Mouse (Mus musculus): ENCODE results near the gene Fam71d.
A peak's percentile ranks its signal among the peaks of the same experiment; 100 is the strongest.

The Fam71d gene

GRCm38 (mm10) chr12:78691325-78691724, at the start of gene Fam71d:
Gene Fam71d (plus strand): TSS chr12:78691535.
- DNase-seq (ENCODE audit: low read depth): no peak

DNA sequence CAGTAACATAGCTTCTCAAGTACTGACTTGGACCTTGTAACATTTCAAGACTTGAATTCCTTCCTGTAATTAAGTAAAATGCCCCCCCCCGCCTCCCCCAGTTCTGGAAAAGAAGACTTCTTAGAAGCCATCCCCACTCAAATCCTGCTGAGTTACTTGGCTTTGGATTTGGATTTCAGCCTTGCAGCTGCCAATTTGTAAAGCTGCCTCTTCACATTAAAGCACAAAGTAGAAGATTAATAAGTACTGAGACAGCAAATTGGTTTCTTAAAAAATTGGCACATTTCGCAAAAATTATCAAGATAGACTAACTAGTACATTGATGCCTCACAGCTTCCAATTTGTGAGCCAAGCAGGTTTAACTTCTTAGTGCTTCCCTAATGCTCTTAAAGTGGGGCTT, 47.6 kb upstream of the Fam71d start:
- no peak for DNase-seq (ENCODE audit: low read depth)

GRCm38 (mm10) chr12:78645282-78645681, 46.1 kb upstream of the Fam71d start:
- DNase-seq (ENCODE audit: low read depth): no peak

- DNase-seq (ENCODE audit: low read depth): no peak
Observed at GRCm38 (mm10) chr12:78659718-78660304, 31.5 kb upstream of the Fam71d start.

DNA sequence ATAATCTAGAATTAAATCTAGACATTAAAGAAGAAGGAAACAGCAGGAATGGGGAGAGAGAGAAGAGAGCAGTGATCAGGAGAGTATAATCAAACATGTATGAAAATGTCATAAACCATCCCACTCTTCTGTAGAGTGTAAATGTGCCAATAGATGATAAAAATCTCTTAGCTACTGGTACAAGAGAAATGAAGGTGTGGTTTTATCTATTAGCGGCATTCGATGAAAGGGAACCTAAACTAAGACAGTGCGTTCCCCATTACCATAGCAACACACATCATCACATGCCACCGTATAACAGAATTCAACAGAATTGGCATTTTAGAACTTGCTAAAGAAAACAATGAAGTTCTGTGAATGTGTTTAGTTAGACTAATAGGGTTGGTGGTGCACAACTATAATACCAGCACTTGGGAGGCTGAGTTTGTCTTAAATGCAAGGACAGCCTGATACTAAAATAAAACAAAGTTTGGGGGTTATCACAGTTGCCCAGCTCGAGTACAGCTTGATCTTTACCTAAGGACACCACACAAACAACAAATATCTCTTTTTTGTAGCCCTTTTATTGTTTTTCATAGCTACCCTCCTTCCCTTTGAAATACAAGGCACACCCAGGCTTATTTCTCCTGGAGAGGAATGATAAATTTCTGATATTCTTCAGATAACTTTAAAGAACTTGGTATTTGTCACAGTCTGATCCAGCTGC, 13.1 kb upstream of the Fam71d start:
- no peak for DNase-seq (ENCODE audit: low read depth)

DNA sequence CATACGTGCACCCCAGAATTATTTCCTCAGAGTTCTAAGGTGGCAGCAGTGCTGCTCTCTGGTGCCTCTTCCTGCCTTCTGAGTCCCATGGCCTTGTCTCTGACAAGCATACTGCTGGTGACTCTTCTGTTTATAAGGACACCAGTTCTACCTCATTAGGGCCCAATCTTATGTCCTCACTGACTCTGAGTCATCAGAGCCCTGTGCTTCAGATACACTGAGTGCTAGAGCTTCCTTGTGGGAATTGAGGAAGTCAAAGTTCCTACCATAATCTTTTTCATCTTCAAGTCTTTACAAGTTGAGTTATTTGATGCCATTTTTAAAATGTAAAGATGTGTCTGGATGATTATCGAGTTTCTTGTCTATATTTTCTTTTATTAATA, 12.5 kb upstream of the Fam71d start:
- DNase-seq (ENCODE audit: low read depth): peak; percentile 6

GRCm38 (mm10) chr12:78681048-78681447, 10.3 kb upstream of the Fam71d start:
- DNase-seq (ENCODE audit: low read depth): no peak

GRCm38 (mm10) chr12:78682279-78682678, 9.1 kb upstream of the Fam71d start:
- no peak for DNase-seq (ENCODE audit: low read depth)

GRCm38 (mm10) chr12:78685669-78686215, 5.6 kb upstream of the Fam71d start:
- DNase-seq (ENCODE audit: low read depth): no peak

DNA sequence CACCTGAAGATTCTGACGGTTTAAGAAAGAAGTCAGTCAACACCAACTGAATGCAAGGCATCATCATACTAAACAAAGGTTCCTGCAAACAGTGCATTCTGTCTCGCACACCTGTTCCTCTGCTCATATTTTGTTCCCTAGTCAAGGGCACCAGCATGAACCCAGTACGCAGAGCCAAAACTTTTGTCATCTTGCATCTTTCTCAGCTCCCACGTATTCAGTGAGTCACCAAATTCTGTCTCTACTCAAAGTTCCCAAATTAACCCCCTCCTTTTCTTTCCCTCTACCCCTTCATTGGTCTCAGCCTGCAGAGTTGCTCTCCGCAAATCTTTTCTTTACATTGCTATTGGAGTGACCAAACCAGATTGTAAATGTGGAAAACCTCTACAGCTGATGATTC, 2.5 kb upstream of the Fam71d start:
- no peak for DNase-seq (ENCODE audit: low read depth)

DNA sequence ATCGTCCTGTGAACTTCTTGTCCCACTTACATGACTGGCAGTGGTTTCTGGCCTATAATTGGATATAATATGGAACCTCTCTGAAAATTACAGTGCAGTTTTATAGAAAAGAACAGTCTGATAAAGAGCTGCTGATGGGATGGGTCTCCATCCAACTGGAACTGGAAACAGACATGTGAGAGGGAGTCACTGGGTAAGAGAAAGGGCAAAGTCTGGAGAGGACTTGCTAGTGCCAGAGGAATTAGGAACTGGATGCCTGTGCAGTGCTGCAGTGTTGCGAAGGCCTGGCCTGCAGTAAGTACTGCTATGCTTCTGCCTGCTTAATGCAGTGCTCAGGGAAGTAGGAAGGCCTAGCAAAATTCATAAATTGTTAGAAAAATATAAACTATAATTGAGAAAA, 1.9 kb downstream of the Fam71d start:
- no peak for DNase-seq (ENCODE audit: low read depth)

DNA sequence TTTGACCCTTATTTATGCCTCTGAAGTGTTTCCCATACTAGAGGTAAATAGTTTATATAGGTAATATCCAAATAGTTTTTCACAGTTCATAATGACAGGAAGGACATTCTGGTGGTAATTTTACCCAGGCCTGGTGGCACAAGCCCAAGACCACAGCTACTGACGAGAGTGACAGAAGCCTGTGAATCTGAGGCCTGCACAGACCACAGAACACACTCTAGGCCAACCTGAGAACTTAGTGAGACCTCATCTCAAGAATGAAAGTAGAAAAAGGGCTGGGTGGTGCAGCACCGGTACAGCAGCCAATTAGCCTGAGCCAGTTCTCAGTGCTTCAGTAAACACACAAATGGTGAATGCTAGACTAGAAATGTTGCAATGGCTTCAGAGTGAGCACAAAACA, 26.4 kb downstream of the Fam71d start:
- no peak for DNase-seq (ENCODE audit: low read depth)

- no peak for DNase-seq (ENCODE audit: low read depth)
Observed at GRCm38 (mm10) chr12:78727723-78728122, 36.4 kb downstream of the Fam71d start.

GRCm38 (mm10) chr12:78739633-78740032, 48.3 kb downstream of the Fam71d start:
- DNase-seq (ENCODE audit: low read depth): no peak

- DNase-seq (ENCODE audit: low read depth): no peak
Observed at GRCm38 (mm10) chr12:78740289-78740688, 49.0 kb downstream of the Fam71d start.

DNA sequence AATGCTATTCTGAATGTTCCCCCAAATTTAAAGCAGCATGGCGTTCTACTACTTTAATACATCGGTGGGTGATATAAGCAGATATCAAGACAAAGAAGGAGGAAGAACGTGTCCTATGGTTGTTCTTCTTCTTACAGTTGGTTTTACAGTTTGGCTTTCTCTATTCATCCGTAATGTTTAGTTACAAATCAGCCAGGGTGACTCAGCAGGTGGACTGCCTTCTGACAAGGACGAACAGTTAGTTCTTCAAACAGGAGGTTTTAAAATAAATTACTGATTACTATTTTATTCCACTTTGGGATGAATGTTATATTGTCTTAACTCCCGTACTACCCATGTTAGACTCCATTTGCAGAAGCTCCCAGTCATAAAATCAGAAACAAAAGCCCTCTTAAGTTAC, 54.9 kb downstream of the Fam71d start:
- DNase-seq (ENCODE audit: low read depth): no peak

GRCm38 (mm10) chr12:78747406-78747805, 56.1 kb downstream of the Fam71d start:
- no peak for DNase-seq (ENCODE audit: low read depth)

DNA sequence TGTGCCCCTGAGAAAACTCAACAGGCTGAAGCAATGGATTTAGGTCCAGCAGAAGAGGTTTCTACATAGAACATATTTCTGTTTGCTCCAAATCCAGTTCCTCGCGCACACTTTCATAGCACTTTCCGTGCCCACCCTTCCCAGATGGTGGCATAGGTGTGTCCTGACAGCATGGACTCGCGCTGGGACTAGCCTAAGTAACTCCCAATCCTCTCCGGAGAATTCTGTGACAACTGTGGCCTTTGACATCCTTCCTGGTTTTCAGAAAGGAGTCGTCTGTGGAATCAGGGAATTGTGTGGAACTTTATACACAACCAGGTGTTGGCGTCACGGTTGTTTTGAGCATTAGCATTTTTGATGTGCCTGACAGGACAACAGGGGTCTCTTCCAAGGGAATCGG, 56.8 kb downstream of the Fam71d start:
- no peak for DNase-seq (ENCODE audit: low read depth)

DNA sequence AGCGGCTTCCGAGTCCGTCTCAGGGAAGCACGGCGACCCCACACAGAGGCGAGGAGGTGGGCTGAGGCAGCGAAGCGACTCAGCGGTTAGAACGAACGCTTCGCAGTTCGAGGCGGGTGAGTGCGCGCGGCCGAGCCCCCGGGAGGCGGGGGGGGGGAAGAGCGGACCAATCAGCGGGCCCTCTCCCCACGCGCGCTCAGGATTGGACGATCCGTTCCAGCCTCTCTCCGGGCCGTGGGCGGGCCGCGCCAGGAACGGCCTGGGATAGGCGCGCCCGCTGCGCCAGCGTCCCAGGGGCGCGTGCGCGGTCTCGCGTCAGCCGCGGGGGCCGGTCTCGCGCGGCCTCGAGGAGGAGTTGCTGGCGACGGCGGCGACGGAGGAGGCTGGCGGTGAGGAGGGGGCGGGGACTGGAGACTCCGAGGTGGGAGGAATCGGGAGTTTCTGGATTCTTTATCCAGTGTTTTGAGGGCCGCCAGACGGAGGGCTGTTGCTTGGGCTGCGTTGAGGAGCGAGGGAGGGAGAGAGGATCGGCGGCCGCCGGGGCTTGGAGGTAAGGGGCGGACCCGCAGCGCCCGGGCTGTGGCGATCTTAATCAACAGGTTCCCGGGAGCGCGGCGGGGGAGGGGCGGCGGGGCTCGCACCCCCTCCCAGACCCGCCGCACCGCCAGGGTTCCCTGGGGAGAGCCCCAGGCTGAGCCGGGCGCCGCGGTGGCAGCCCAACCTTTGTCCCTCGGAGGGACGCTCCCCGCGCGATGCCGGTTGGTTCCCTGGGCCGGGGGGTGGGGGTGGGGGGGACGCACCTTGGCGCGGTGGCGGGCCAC, 57.4 kb downstream of the Fam71d start, which contains the start of gene Mpp5:
Gene Mpp5 (plus strand): TSS at position 351 of the 821 bp plus-strand sequence.
- DNase-seq (ENCODE audit: low read depth): peak; percentile 94

- peak; percentile 38 for DNase-seq (ENCODE audit: low read depth)
Observed at GRCm38 (mm10) chr12:78749378-78749801, 58.1 kb downstream of the Fam71d start.

DNA sequence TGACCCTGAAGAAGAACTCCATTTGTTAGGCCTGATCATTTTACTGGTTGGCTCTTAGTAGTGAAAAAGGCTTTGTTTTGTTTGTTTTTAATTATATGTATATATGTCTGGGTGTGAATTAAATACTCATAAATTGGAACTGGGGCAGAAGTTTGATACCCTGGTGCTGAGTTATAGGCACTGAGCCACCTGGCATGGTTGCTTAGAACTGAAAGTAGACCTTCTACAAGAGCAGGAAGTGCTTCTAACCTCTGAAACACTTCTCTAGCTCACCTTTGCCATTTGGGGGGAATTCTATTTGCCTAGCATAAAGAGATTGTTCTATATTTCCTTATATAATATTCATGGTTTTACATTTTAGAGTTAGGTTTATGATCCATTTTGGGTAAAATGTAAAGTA, 70.6 kb downstream of the Fam71d start:
- DNase-seq (ENCODE audit: low read depth): no peak

DNA sequence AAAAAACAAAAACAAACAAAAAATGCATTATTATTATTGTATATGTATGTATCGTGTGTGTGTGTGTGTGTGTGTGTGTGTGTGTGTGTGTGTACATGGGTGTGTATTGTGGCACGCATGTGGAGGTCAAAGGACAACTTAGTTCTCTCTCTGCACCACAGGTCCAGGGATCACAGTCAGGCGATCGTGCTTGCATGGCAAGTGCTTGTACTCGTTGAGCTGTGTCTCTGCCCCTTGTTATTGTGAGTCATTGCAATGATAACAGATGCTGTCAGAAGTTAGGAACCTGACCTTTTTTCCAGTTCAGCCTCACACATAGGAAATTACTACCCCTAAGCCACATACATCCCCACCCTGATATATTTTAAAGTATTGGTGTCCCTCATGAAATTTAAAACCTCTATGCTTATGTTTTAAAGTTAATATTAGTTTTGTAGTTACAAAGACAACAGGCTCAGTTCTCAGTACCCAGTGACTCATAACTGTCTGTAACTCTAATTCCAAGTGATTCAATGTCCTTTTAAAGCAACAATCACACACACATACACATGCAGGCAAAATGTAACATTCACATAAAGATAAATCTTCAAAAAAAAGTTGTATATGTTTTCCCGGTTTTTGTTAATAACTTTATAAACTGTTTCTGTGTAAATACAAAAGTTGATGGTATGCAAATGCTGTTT, 77.8 kb downstream of the Fam71d start:
- DNase-seq (ENCODE audit: low read depth): no peak

Data from c-Kit-positive CD71-negative TER-119-negative erythroid progenitor cells, embryonic 14.5 days (primary cell).